Mouse (Mus musculus): ENCODE measurements around the gene Tmem91. TPM values are rescaled to one million over a fixed set of nuclear protein-coding genes. Genes with fewer than 3 reads are reported as not detected.
A peak's percentile ranks its signal among the peaks of the same experiment; 100 is the strongest.

The Tmem91 gene
- total RNA-seq, 2 experiments from 2014 or later, result not detected

- intact Hi-C loops (cut with DNase I), result no loop called here
- no peak for DNase-seq
Observed at GRCm38 (mm10) chr7:25675405-25675804, 439 bp upstream of the Tmem91 start.

GRCm38 (mm10) chr7:25674297-25674696, 669 bp downstream of the Tmem91 start:
- DNase-seq, result no peak
- intact Hi-C loops (cut with DNase I), result no loop called here

- DNase-seq, result no peak
- intact Hi-C loops (cut with DNase I), result no loop called here
Observed at GRCm38 (mm10) chr7:25672442-25672841, 2.5 kb downstream of the Tmem91 start.

- intact Hi-C loops (cut with DNase I), result no loop called here
- DNase-seq, result no peak
Observed at GRCm38 (mm10) chr7:25671686-25672085, 3.3 kb downstream of the Tmem91 start.

- DNase-seq, result no peak
- intact Hi-C loops (cut with DNase I), result no loop called here
Observed at GRCm38 (mm10) chr7:25670096-25670495, 4.9 kb downstream of the Tmem91 start.

GRCm38 (mm10) chr7:25669631-25670030, 5.3 kb downstream of the Tmem91 start:
- DNase-seq, result no peak
- intact Hi-C loops (cut with DNase I), result no loop called here

- no peak for DNase-seq
- intact Hi-C loops (cut with DNase I), result no loop called here
Observed at GRCm38 (mm10) chr7:25669158-25669557, 5.8 kb downstream of the Tmem91 start.

GRCm38 (mm10) chr7:25666381-25666780, 8.6 kb downstream of the Tmem91 start:
- no peak for DNase-seq
- intact Hi-C loops (cut with DNase I), result no loop called here

- DNase-seq, result peak; percentile 100
- intact Hi-C loops (cut with DNase I), result loop anchor here (2.0 kb wide), 1 partner anchor 32 kb away; the partner anchor contains the start of gene B3gnt8
Observed at GRCm38 (mm10) chr7:25658657-25659472, 16.1 kb downstream of the Tmem91 start, which contains the start of the genes Bckdha and Exosc5. Bckdha (minus strand) TSS chr7:25658981. Exosc5 (plus strand) TSS chr7:25659164.

- no peak for DNase-seq
- intact Hi-C loops (cut with DNase I), result loop anchor here (2.0 kb wide), 1 partner anchor 31 kb away; the partner anchor contains the start of gene B3gnt8
Observed at GRCm38 (mm10) chr7:25657785-25658184, 17.2 kb downstream of the Tmem91 start.

GRCm38 (mm10) chr7:25655601-25656428, 19.2 kb downstream of the Tmem91 start:
- intact Hi-C loops (cut with DNase I), result no loop called here
- no peak for DNase-seq

GRCm38 (mm10) chr7:25652244-25652759, 22.7 kb downstream of the Tmem91 start:
- DNase-seq, result no peak
- intact Hi-C loops (cut with DNase I), result no loop called here

GRCm38 (mm10) chr7:25651281-25651680, 23.7 kb downstream of the Tmem91 start:
- no peak for DNase-seq
- intact Hi-C loops (cut with DNase I), result no loop called here

- DNase-seq, result no peak
- intact Hi-C loops (cut with DNase I), result no loop called here
Observed at GRCm38 (mm10) chr7:25649839-25650238, 25.1 kb downstream of the Tmem91 start.

GRCm38 (mm10) chr7:25647574-25648123, 27.3 kb downstream of the Tmem91 start:
- intact Hi-C loops (cut with DNase I), result no loop called here

GRCm38 (mm10) chr7:25645074-25645473, 29.9 kb downstream of the Tmem91 start:
- DNase-seq, result no peak
- intact Hi-C loops (cut with DNase I), result no loop called here

More at GRCm38 (mm10) chr7:25647574-25648123, 27.3 kb downstream of the Tmem91 start:
- DNase-seq, result no peak

- no peak for DNase-seq
- intact Hi-C loops (cut with DNase I), result no loop called here
Observed at GRCm38 (mm10) chr7:25644631-25645030, 30.3 kb downstream of the Tmem91 start.

- intact Hi-C loops (cut with DNase I), result no loop called here
- peak in 1 of 2 experiments; percentile 39 for DNase-seq
Observed at GRCm38 (mm10) chr7:25644136-25644535, 30.8 kb downstream of the Tmem91 start.

- DNase-seq, result no peak
- intact Hi-C loops (cut with DNase I), result no loop called here
Observed at GRCm38 (mm10) chr7:25639754-25640153, 35.2 kb downstream of the Tmem91 start.

- DNase-seq, result no peak
- intact Hi-C loops (cut with DNase I), result no loop called here
Observed at GRCm38 (mm10) chr7:25637099-25637498, 37.9 kb downstream of the Tmem91 start.

- intact Hi-C loops (cut with DNase I), result no loop called here
- DNase-seq, result no peak
Observed at GRCm38 (mm10) chr7:25636373-25636772, 38.6 kb downstream of the Tmem91 start.
